In genomic region chr16:83071488-83071887, GRCm38 (mm10) we compare ENCODE assay signal across 24 mouse cellular contexts.
"Had no signal": no experiment of that assay in that cellular context is flagged by ENCODE, and none has a peak within 500 bp of the region (broad histone marks: within the 10 kb centered on the region; RNA-seq: fewer than 3 reads in every experiment).

No protein-coding gene starts in this region.

- H3K27me3 ChIP-seq: limb, embryonic 13.5 days; liver, embryonic 12.5 days; liver, embryonic 15.5 days; lung, embryonic 15.5 days; megakaryocyte, embryonic 14.5 days; midbrain, embryonic 13.5 days; neural tube, embryonic 13.5 days had no signal

- H3K9ac ChIP-seq: limb, embryonic 13.5 days; liver, embryonic 12.5 days; liver, embryonic 15.5 days; lung, embryonic 15.5 days; midbrain, embryonic 13.5 days; neural tube, embryonic 13.5 days had no signal

- H3K27ac ChIP-seq: layer of hippocampus, adult 2 months; limb, embryonic 10.5 days; limb, embryonic 13.5 days; liver, embryonic 12.5 days; liver, embryonic 15.5 days; lung, embryonic 15.5 days; midbrain, embryonic 10.5 days; midbrain, embryonic 13.5 days; neural tube, embryonic 13.5 days had no signal

- H3K4me2 ChIP-seq: limb, embryonic 13.5 days; liver, embryonic 12.5 days; liver, embryonic 15.5 days; lung, embryonic 15.5 days; midbrain, embryonic 13.5 days; neural tube, embryonic 13.5 days had no signal

- H3K9me3 ChIP-seq: limb, embryonic 10.5 days; limb, embryonic 13.5 days; liver, embryonic 12.5 days; liver, embryonic 15.5 days; lung, embryonic 15.5 days; megakaryocyte, embryonic 14.5 days; midbrain, embryonic 10.5 days; midbrain, embryonic 13.5 days; neural tube, embryonic 13.5 days had no signal

- H3K4me1 ChIP-seq: limb, embryonic 10.5 days; limb, embryonic 13.5 days; liver, embryonic 12.5 days; liver, embryonic 15.5 days; lung, embryonic 15.5 days; megakaryocyte, embryonic 14.5 days; midbrain, embryonic 10.5 days; midbrain, embryonic 13.5 days; neural tube, embryonic 13.5 days had no signal

- H3K36me3 ChIP-seq: limb, embryonic 10.5 days; limb, embryonic 13.5 days; liver, embryonic 12.5 days; liver, embryonic 15.5 days; lung, embryonic 15.5 days; midbrain, embryonic 10.5 days; midbrain, embryonic 13.5 days; neural tube, embryonic 13.5 days had no signal

- ATAC-seq: liver, embryonic 12.5 days; midbrain, embryonic 13.5 days; midbrain, embryonic 16.5 days had no signal

- H3K4me3 ChIP-seq: layer of hippocampus, adult 2 months; limb, embryonic 10.5 days; limb, embryonic 13.5 days; liver, embryonic 12.5 days; liver, embryonic 15.5 days; lung, embryonic 15.5 days; megakaryocyte, embryonic 14.5 days; midbrain, embryonic 10.5 days; midbrain, embryonic 13.5 days; myocyte; neural tube, embryonic 13.5 days had no signal

- DNase-seq: kidney, adult 9 months; kidney, postnatal 14 days; layer of hippocampus, adult 9-11 months; liver; lung, adult 18-20 months; lung, postnatal 10 days; lung, postnatal 36 days; retina, postnatal 1 day; right cerebral cortex, postnatal 25 days; thymus, adult 2 months; thymus, postnatal 14 days; thymus, postnatal 4 days had no signal
